Mouse (Mus musculus): ENCODE data around the gene Dnase1l3.

Gene Dnase1l3

DNA sequence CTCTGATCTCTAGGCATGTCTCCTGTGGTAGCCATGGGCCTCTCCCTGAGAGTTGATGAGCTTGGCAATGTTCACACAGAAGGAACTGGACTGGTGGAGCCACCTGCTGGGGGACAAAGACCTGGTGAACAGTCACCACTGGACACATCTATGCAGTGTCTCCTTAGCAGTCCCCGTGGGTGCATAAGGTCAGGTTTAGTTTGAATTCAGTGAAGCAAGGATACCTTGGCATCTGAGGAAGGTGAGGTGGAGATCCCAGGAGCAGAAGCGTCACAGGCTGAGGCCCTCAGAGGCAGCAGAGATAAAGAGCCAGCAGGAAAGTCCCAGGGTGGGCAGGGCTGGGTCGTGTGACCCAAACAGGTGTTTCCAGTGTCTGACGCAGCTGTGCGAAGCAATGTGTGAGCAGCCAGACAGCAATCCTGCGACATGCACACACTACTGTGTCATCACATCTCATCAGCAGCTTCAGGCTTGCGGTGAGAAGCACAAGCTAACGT, at the start of gene Dnase1l3:
TSS of gene Dnase1l3 (minus strand) at position 303 of the 497 bp plus-strand sequence.
- peak; percentile 43 for DNase-seq (ENCODE audit: low spot score)

DNA sequence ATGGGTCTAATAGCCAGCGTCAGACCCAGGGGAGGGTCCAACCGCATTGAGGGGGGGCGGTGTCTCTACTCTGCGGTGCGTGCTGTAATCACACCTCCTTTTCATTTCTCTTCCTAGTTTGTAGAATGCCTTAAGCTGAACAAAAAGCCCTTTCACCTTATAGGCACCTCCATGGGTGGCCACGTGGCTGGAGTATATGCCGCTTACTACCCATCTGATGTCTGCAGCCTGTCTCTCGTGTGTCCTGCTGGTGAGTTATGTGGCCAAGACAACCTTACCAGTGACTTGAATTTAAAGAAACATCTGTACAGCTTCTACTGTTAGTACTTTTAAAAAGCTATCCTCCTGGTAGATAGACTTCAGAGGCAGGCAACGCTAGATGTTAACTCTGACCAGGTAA, 48.2 kb upstream of the Dnase1l3 start:
- DNase-seq (ENCODE audit: low spot score) = no peak

DNA sequence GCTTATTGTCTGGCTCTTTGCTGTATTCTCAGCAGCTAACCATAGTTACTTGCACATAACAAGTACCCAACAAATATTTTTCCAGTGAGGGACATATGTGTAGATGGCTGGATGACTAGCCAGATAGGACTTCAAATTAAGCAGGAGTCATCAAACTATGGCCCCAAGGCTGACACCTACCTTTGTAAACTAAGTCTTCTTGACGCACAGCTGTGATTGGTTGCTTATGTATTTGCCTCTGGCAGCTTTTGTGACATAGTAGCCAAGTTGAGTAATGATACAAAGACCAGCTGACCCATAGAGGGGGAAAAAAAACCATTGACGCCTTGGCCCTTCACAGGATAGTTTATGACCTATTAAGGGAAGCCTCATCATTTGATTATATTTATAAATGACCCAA, 47.7 kb upstream of the Dnase1l3 start:
- DNase-seq (ENCODE audit: low spot score) = no peak

DNA sequence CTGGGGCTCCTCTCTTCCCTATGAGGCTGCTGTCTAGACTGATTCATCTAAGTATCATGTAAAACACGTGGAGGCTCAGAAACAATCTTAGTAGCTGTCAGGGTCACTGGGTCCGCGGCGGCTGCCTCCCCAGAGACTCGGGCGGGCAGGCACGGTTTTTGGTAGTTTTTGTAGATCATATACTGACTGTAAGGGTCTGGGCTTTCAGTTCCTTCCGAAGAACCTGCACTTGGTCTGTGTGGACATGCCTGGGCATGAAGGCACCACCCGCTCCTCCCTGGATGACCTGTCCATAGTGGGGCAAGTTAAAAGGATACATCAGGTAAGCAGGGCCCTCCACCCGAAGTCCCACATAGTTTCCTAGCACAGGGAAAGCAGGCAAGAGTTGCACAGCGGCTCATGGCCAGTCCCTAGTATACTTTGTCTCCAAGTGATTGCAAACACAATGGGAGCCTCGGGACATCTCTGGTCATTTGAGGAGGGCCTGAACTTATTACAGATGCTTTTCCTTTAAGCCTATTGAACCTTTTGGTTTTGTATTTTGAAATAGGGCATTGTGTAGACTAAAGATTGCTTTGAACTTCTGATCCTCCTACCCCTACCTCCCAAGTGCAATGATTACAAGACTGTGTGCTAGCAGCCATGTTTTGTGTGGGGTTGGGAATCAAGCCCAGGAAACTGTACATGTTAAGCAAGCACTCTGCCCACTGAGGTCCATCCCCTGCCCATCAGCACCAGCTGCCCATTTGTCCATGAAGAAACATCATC, 46.7 kb upstream of the Dnase1l3 start:
- DNase-seq (ENCODE audit: low spot score) = no peak

DNA sequence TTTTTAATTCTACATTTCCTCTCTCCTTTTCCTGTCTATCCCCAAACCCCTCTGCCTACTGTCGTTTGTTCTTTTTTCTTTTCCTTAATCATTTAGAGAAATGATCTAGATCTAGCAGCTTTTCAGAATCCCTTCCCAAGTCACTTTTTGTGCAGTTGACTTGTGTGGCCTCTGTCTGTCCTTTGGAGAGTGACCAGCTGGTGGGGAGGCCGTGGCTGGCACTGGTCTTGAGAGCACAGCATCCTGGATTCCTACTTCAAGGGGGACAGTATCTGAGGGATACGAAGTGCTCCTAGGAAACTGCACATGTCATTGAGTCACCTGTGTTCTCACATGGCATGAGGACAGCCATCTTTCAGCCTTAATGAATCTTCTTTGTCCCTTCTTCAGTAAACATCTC, 45.8 kb upstream of the Dnase1l3 start:
- no peak for DNase-seq (ENCODE audit: low spot score)

DNA sequence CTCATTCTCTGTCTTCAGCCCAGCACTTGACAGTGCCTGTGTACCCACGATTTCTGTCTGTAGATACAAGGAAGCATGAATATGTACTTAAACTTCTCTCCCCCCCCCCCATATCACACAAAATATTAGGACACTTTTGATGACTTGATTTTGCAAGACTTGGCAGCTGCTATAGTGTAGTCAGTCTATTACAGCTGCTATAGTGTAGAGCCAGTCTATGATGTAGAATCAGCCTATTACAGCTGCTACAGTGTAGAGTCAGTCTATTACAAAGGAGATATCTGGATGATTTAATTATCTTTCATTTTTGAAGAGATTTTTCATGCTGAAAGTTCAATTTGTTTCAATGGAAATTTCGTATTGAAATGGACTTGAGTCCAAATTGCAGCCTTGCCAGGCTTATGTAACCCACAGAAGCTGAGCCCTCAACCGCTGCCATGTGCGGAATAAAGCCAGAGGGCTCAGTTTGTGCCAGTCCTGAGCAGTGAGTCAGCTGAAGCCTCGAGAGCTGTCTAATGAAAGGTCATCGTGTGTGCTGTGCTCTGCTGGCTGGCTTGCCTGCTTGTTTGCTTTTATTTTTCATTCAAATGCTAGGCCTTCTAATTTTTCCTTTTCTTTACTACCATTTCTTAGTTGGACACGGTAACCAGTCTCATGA, 44.5 kb upstream of the Dnase1l3 start:
- no peak for DNase-seq (ENCODE audit: low spot score)

DNA sequence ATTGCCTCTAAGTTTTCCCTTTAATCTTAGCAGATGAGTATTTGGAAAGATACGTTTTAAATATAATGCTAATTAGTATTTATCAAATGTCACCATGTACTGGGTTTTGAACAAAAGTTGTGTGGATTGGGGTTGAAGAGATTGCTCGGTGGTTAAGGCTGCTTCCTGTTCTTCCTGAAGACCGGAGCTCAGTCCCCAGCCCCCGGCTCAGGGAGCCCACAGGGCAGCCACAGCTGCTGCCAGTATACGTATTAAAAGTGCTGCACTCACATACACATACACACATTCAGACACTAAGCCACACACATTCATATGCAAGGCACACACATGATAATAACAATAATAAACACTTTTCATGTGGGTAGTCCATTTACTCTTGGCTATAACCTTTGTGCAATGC, 43.8 kb upstream of the Dnase1l3 start:
- no peak for DNase-seq (ENCODE audit: low spot score)

DNA sequence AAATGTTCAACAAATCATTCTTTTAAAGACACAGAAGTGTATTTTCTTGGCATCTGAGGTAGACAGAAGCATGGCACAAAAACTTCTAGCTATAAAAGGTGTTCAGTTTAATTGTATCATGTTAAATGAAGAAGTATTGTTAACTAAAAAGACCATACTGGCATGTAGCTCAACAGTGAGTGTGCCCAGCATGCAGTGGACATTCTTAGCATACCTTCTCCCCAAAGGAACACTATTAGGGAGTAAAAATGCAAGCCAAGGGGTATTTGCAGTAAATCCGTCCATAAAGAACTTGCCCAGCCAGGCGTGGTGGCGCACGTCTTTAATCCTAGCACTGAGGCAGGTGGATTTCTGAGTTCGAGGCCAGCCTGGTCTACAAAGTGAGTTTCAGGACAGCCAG, 42.0 kb upstream of the Dnase1l3 start:
- no peak for DNase-seq (ENCODE audit: low spot score)

DNA sequence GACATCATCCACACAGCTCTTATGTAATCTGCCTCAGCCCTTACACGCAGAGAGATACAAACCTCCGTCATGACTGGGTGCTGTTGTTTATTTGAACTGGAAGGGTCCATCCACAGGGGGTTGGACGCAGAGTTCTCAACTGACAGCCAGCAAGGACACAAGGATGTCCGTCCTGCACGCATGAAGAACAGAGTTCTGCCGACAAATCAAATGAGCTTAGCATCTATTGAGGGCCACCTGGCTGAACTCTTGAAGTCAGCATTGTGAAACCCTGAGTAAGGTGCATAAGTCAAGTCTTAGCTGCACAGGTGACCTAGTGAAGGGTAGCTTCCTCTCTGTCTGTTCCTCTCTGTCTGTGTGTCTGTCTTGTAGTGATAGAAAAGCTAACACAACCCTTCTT, 41.6 kb upstream of the Dnase1l3 start:
- DNase-seq (ENCODE audit: low spot score) = no peak

DNA sequence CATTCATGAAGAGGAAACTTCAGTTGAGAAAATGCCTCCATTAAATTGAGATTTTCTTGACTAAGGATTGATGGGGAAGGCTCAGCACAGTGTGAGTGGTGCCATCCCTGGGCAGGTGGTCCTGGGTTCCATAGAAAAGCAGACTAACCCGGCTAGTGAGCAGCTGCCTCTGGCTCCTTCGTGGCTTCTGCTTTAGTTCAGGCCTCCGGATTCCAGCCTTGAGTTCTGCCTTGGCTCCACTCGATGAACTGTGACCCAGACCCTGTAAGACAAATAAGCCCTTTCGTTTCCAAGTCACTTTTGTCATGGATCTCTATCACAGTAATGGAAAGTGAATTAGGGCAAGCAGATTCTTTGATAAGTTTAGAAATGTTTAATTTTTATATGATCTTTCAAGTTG, 40.2 kb upstream of the Dnase1l3 start:
- no peak for DNase-seq (ENCODE audit: low spot score)

DNA sequence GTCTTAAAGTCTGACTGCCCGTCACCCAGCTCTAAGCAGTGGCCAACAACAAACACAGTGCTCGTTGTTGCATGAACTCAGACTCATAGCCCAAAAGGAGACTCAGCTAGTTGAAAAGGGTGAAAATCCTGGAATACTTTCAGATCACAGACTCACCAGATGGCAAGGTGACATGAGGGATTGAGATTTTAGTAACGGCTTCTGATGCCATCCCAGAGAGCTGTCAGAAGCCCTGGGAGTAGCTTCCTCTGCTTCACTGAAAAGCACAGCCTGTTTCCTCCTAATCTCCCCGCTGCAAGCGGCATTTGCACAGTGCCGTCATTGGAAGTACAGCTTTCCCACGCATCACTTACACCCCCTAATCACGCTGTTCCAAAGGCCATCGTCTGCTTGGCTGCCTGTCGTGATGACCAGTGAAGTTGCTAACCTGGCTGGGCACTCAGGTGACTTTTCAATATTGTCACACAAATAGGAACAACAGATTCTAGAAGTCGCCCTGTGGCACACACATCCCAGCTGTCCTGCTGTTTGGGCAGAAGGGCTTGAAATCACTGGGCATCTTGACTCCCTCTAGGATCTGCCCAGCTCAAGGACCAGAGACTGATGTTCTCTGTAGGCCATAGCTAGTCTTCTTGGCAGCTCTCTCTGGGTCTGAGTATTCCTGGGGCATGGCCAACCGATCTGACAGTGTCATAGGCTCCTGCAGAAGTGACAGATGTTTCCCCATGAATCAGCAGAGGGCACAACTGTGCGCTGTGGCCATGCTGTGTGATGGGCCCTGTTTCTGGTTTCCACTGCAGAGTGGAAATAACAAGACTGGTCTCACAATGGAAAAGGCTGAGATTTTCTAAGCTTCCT, 37.9 kb upstream of the Dnase1l3 start:
- DNase-seq (ENCODE audit: low spot score) = peak; percentile 24

DNA sequence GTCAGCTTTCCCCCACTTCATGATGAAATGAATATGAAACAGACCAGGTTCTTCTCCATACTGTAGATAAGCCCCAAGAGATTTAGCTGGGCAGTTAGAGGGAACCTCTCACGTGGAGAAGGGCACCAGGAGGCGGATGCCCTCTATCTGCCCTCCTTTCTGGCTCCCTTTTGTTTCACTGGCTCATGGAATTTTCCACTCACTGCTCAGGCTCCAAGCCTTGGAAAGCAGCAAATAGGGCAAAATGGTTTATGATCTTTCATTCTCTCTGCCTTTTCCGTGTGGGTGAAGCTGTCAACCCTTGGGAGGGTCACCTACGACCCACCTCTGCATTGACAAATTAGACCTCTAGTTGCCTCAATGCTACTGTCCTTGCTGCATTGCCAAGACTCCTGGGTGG, 36.2 kb upstream of the Dnase1l3 start:
- DNase-seq (ENCODE audit: low spot score) = peak; percentile 28

DNA sequence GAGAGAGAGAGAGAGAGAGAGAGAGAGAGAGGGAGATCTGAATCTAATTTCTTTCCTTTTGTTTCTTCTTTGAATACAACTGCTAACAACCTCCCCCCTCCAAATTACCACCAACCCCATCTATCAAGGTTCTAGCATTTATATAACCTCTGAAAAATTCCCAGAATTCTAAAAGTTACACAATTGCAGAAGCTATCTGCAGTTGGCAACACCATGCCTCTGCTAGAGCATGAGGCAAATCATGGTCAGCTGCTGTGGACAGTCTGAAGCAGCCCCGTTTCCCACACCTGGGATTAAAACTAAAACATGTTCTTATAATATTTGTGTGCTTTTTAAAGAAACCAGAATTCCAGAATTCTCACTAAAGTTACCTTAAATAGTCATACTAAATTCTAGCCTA, 35.4 kb upstream of the Dnase1l3 start:
- DNase-seq (ENCODE audit: low spot score) = no peak

DNA sequence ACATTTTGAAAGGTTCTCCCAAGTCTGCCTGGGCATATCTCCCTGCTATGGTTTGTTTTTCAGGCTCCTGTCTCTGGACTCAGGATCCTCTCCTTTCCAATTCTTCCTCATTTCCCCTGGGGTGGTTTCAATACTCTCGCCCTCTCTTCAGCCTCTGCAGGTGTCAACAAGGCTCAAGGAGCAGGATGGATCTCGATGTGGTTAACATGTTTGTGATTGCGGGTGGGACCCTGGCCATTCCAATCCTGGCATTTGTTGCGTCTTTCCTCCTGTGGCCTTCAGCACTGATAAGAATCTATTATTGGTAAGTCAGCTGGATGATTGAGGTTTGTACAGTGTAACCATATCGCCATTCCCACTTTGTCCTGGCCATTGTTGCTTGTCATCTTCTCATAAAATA, 33.7 kb upstream of the Dnase1l3 start:
- DNase-seq (ENCODE audit: low spot score) = no peak

DNA sequence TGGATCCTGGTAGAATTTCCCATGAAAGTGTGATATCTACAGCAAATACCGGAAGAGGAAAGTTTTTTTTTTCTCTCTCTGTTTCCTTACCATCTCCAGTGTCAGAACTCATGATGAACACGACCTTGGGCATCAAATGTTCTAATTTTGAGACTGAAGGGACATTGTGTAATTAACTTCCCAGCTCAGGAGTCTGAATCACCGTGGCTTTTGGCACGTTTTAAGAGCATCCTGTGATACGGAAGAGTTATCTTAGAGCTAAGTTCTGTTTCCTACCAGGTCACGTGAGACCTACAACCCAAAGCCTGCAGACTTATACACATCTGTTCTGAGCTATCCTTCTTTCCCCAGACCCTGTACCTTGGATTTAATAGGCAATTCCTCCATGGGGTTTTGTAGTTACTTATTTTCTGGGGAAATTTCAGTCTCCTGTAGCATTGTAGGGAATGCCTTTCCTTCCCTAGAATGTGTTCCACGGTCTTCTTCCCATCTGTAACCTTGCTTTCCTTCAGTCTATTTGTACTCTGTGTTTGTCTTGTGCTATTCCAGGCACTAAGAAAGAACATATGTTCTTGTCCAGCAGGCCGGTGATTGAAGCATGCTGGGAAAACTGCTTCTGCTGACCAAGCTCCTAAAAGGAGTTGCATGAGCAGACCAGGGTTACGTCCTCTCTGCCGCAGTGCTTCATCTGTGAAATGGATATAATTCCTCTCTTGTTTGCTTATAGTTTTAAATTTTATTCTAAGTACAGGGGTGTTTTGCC, 32.6 kb upstream of the Dnase1l3 start:
- DNase-seq (ENCODE audit: low spot score) = no peak

DNA sequence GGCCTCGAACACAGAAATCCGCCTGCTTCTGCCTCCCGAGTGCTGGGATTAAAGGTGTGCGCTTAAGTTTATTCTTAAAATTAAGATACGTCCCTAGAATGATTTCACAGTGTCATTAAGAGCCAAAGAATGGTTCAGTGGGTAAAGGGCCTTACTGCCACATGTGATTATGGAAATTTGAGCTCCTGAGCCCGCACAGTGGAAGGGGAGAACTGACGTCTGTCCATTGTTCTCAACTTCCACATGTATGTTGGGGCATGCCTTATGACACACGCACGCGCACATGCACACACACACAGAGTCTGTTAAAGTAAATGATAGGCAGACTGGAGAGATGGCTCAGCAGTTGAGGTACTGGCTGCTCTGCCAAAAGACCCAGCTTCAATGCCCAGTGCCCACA, 30.6 kb upstream of the Dnase1l3 start:
- no peak for DNase-seq (ENCODE audit: low spot score)

DNA sequence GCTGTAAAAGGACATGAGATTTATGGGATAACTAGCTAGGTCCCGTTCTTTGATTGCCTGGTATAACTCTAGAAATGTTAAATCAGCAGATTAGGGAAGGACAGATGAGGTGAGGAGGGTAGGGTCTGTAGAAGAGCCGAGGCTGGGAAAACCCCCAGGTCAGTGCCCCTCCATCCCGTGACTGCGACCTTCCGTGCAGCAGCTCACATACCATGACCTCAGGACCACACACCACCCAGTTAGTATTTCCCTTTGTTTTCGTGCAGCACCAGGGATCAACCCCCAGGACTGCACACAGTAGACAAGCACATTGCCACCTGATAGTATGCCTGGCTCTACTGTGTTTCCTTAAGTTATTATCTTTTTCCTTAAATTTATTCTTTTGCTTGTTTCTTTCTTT, 30.1 kb upstream of the Dnase1l3 start:
- DNase-seq (ENCODE audit: low spot score) = no peak

DNA sequence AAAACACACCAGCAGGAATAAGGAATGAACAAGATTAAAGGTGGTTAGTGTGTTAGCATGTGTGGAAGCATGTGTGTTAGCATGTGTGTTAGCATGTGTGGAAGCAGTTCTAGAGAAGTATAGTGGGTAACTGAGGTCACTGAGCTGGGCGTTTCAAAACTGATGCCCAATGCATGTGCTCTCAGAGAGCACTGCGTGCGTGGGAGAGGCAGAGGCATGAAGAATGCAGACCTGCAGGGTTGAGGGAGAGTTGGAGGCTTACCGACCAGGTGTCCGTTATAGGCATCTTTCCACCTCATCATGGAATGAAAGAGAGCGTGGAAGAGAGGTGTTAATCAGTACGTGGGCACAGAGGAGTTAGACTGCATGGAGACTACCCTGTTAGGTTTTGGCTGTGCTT, 26.2 kb upstream of the Dnase1l3 start:
- DNase-seq (ENCODE audit: low spot score) = no peak

DNA sequence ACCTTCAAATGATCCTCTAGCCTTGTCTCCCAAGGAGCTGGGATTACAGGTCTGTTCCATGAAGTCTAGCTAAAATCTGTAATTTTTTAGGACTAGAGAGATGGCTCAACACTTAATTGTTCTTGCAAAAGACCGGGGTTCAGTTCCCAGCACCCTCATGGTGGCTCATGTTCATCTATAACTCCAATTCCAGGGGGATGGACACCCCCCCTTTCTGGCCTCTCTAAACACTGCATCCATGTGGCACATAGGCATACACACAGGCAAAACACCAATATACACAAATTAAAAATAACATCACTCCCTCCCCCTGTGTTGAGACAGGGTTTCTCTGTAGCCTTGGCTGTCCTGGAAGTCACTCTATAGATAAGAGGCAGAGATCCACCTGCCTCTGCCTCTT, 25.6 kb upstream of the Dnase1l3 start:
- DNase-seq (ENCODE audit: low spot score) = no peak

DNA sequence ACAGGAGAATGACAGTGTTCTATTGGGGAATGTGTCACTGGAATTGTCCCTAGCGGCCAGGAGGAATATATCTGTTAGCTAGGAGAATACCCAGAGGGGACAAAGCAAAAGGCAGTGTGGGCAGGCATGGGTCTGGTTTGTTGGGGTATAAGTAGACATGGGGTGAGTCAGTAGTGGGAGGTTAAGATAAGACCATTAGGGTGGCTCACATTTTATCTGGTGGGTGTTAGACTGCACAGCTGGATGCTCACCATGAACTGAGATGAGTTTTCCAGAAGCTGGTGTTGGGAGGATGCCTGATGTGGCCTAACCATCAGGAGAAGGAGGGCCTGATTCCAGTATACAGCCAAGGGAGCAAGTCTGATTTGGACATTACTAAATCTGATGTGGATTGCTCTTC, 22.6 kb upstream of the Dnase1l3 start:
- DNase-seq (ENCODE audit: low spot score) = no peak

DNA sequence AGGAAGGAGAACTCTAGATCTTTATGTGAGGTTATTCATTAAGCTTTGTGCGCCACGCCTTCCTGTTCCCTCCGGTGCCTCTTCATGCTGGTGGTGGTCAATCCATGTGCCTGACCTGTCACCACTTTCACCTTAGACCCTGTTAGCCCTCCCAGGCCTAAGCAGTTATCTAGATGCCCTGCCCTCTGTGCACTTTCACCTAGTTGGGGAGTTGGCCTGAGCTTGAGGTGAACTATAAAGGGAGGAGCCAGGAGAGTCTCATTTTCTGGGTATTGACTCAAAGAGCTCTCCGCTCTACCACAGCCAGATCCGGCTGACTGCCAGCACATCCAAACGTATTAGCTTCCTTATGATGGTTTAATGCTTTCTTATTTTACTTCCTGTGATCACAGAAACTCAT, 21.9 kb upstream of the Dnase1l3 start:
- DNase-seq (ENCODE audit: low spot score) = no peak

DNA sequence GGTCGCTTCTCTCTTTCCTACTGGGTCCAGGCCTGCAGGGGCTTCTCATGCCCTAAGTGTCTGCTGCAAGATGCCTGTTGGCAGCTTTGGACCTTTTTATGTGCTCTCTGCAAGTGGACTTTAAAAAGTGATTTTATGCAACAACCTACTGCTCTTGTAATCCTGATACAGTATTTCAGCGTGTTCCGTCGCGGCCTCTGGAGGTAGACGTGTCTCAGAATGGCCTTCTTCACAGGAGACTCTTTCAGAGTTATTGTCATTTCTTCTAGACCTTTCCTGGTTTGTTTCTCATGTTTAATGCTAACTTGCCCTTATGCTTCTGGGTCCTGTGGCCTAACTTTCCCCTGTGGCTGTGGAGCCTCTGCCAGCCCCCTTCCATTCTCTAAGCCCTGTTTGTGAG, 21.4 kb upstream of the Dnase1l3 start:
- DNase-seq (ENCODE audit: low spot score) = no peak
